Mouse (Mus musculus): Measurements from ENCODE around the gene Cd164l2. TPM values are rescaled to one million over a fixed set of nuclear protein-coding genes. Genes with fewer than 3 reads are reported as not detected.

Gene Cd164l2
- polyA plus RNA-seq, 1 experiment from 2014 or later = 0.13 TPM

- Histone ChIP-seq H3K9ac (ENCODE audit: low read depth, low read length) (no peak overlapping the region), H3K27me3 (ENCODE audit: control insufficient read depth, insufficient read depth, low read depth, low read length) (no peaks in the 10 kb centered on the region), H3K4me2 (ENCODE audit: low read depth, low read length) (no peak overlapping the region), H3K9me3 (replicated peaks; ENCODE audit: control insufficient read depth, low read length) (no peaks in the 10 kb centered on the region), H3K27ac (ENCODE audit: low read length) (peak overlapping the region; percentile 28; the same call in 1 of the 2 replicates), H3K4me1 (ENCODE audit: control insufficient read depth, low read depth, low read length) (peaks cover 17% of the 10 kb centered on the region), H3K36me3 (ENCODE audit: control insufficient read depth, insufficient read depth) (peaks cover 11% of the 10 kb centered on the region), H3K4me3 (ENCODE audit: low read depth, low read length) (no peak overlapping the region)
- 69% methylated on average over 19 of the region's 19 CpGs for WGBS (ENCODE audit: insufficient replicate concordance)
- ATAC-seq (ENCODE audit: low read depth) = no peak; the same call in 1 of the 2 replicates
Measured at GRCm38 (mm10) chr4:133198337-133199180, 13.4 kb upstream of the Cd164l2 start.

DNA sequence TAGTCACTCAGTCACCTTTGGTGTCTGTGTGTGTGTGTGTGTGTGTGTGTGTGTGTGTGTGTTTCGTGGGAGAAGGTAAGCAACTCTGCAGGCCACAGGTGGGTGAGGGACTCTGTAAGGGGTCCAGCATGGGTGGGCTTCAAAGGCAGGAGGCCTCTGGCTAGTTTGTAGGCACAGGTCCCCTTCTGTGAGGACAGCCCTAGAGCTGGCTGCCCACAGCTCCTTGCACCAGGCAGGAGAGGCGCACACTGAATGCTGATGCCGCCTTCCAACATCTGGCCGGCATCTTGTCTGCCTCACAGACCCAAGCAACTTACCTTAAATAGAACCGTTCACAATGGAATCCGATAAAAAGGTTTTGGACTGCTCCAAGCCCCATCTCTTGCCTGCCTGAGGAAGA lies 12.2 kb upstream of the Cd164l2 start:
- ATAC-seq (ENCODE audit: low read depth) = no peak
- Histone ChIP-seq H3K27ac (ENCODE audit: low read length) (no peak overlapping the region), H3K9ac (ENCODE audit: low read depth, low read length) (no peak overlapping the region), H3K9me3 (replicated peaks; ENCODE audit: control insufficient read depth, low read length) (no peaks in the 10 kb centered on the region), H3K4me1 (ENCODE audit: control insufficient read depth, low read depth, low read length) (peaks cover 17% of the 10 kb centered on the region), H3K4me3 (ENCODE audit: low read depth, low read length) (no peak overlapping the region), H3K36me3 (ENCODE audit: control insufficient read depth, insufficient read depth) (peaks cover 6% of the 10 kb centered on the region), H3K27me3 (ENCODE audit: control insufficient read depth, insufficient read depth, low read depth, low read length) (no peaks in the 10 kb centered on the region), H3K4me2 (ENCODE audit: low read depth, low read length) (no peak overlapping the region)
- 77% methylated on average over 6 of the region's 6 CpGs for WGBS (ENCODE audit: insufficient replicate concordance)

DNA sequence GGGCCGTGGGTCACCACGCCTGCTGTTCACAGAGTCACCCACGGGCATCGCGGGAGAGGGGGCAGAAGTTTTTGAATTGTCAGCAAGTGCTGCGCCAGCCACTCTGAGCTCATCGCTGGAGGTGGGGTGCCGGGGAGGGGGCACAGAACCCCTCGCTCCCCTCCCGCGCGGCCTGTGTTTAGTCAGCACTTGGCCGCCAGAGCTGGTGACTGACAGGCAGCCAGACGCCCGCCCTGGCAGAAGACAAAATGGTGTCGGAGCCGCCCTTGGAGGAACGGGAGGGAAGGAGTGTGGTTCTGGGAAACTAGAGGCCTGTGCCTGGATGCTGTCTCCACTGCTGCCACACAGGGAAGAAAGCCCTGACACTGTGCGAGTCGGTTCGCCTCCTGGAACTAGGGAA lies 11.6 kb upstream of the Cd164l2 start:
- H3K9ac ChIP-seq (ENCODE audit: low read depth, low read length) = no peak overlapping the region
- no peak for ATAC-seq (ENCODE audit: low read depth)
- H3K36me3 ChIP-seq (ENCODE audit: control insufficient read depth, insufficient read depth) = peaks cover 6% of the 10 kb centered on the region
- no peak overlapping the region for H3K4me2 ChIP-seq (ENCODE audit: low read depth, low read length)
- no peaks in the 10 kb centered on the region for H3K9me3 ChIP-seq (replicated peaks; ENCODE audit: control insufficient read depth, low read length)
- H3K4me3 ChIP-seq (ENCODE audit: low read depth, low read length) = no peak overlapping the region
- H3K27ac ChIP-seq (ENCODE audit: low read length) = no peak overlapping the region
- H3K4me1 ChIP-seq (ENCODE audit: control insufficient read depth, low read depth, low read length) = peaks cover 17% of the 10 kb centered on the region
- no peaks in the 10 kb centered on the region for H3K27me3 ChIP-seq (ENCODE audit: control insufficient read depth, insufficient read depth, low read depth, low read length)
- 70% methylated on average over 21 of the region's 21 CpGs for WGBS (ENCODE audit: insufficient replicate concordance)

DNA sequence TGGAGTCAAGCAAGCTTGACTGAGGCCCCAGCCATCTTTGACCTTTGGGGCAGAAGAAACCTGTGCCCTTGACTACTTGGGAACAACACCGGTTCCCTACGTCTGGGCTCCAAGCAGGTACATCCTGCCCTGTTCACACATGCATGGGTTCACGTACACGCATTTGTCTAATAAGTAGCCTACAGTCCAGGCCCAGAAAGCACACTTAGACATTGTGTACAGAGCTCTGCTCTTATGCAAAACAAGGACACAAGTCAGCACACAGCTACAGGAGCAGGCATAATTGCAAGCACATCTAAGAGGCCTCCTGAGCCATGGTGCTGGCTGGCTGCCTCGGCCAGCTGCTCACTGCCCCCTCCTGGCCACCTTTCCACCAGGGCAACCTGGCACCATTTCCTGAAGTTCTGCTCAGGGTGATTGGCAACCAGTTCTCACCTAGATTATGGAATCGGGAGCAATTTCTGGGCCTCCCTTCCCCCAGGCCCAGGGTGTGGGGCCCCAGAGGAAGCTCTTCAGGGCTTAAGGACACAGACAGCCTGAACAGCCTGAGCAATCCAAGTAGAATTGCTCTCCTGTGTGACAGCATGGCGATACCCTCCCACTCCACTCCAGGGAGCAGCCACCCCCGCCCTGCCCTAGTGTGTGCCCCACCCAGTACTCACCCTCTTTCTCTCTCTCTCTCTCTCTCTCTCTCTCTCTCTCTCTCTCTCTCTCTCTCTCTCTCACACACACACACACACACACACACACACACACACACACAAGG lies 10.7 kb upstream of the Cd164l2 start:
- Histone ChIP-seq H3K9me3 (replicated peaks; ENCODE audit: control insufficient read depth, low read length) (no peaks in the 10 kb centered on the region), H3K4me1 (ENCODE audit: control insufficient read depth, low read depth, low read length) (peaks cover 17% of the 10 kb centered on the region), H3K9ac (ENCODE audit: low read depth, low read length) (no peak overlapping the region), H3K27me3 (ENCODE audit: control insufficient read depth, insufficient read depth, low read depth, low read length) (no peaks in the 10 kb centered on the region), H3K36me3 (ENCODE audit: control insufficient read depth, insufficient read depth) (no peaks in the 10 kb centered on the region), H3K27ac (ENCODE audit: low read length) (0 out of 2 replicates have a peak overlapping the region, but pooled peaks have one; percentile 21), H3K4me2 (ENCODE audit: low read depth, low read length) (no peak overlapping the region), H3K4me3 (ENCODE audit: low read depth, low read length) (no peak overlapping the region)
- ATAC-seq (ENCODE audit: low read depth) = peak; percentile 15; the same call in 1 of the 2 replicates
- 60% methylated on average over 8 of the region's 8 CpGs for WGBS (ENCODE audit: insufficient replicate concordance)

DNA sequence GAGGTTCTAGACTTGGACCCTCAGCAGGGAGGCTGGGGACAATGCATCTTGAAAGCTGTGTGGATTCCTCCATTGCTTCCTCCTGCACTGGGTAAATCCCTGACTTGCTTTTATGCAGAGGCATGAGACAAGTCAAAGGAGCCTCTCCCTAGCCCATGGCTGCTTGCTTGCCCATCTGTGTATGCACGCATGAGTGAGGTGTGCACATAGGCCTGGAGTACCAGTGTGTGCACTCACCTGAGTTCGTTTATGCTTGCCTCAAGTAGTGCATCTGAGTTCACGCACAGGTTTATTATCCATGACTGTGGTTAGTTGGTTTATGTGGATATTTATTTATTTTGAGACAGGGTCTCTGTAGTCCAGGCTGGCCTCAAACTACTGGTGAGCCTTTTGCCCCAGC lies 9.7 kb upstream of the Cd164l2 start:
- no peak overlapping the region for H3K4me2 ChIP-seq (ENCODE audit: low read depth, low read length)
- 71% methylated on average over 3 of the region's 3 CpGs for WGBS (ENCODE audit: insufficient replicate concordance)
- no peaks in the 10 kb centered on the region for H3K36me3 ChIP-seq (ENCODE audit: control insufficient read depth, insufficient read depth)
- H3K4me3 ChIP-seq (ENCODE audit: low read depth, low read length) = no peak overlapping the region
- H3K4me1 ChIP-seq (ENCODE audit: control insufficient read depth, low read depth, low read length) = peaks cover 17% of the 10 kb centered on the region
- H3K9me3 ChIP-seq (replicated peaks; ENCODE audit: control insufficient read depth, low read length) = no peaks in the 10 kb centered on the region
- no peak overlapping the region for H3K9ac ChIP-seq (ENCODE audit: low read depth, low read length)
- H3K27me3 ChIP-seq (ENCODE audit: control insufficient read depth, insufficient read depth, low read depth, low read length) = no peaks in the 10 kb centered on the region
- ATAC-seq (ENCODE audit: low read depth) = no peak
- H3K27ac ChIP-seq (ENCODE audit: low read length) = no peak overlapping the region

GRCm38 (mm10) chr4:133203591-133203990 lies 8.3 kb upstream of the Cd164l2 start:
- no peak for ATAC-seq (ENCODE audit: low read depth)
- H3K9ac ChIP-seq (ENCODE audit: low read depth, low read length) = no peak overlapping the region
- no peak overlapping the region for H3K4me3 ChIP-seq (ENCODE audit: low read depth, low read length)
- peaks cover 10% of the 10 kb centered on the region for H3K4me1 ChIP-seq (ENCODE audit: control insufficient read depth, low read depth, low read length)
- WGBS (ENCODE audit: insufficient replicate concordance) = 59% methylated on average over 3 of the region's 3 CpGs
- no peak overlapping the region for H3K27ac ChIP-seq (ENCODE audit: low read length)
- no peak overlapping the region for H3K4me2 ChIP-seq (ENCODE audit: low read depth, low read length)
- H3K27me3 ChIP-seq (ENCODE audit: control insufficient read depth, insufficient read depth, low read depth, low read length) = no peaks in the 10 kb centered on the region
- no peaks in the 10 kb centered on the region for H3K36me3 ChIP-seq (ENCODE audit: control insufficient read depth, insufficient read depth)
- H3K9me3 ChIP-seq (replicated peaks; ENCODE audit: control insufficient read depth, low read length) = no peaks in the 10 kb centered on the region

- Histone ChIP-seq H3K4me1 (ENCODE audit: control insufficient read depth, low read depth, low read length) (peaks cover 7% of the 10 kb centered on the region), H3K9ac (ENCODE audit: low read depth, low read length) (no peak overlapping the region), H3K27ac (ENCODE audit: low read length) (no peak overlapping the region), H3K9me3 (replicated peaks; ENCODE audit: control insufficient read depth, low read length) (no peaks in the 10 kb centered on the region), H3K36me3 (ENCODE audit: control insufficient read depth, insufficient read depth) (no peaks in the 10 kb centered on the region), H3K4me3 (ENCODE audit: low read depth, low read length) (no peak overlapping the region), H3K27me3 (ENCODE audit: control insufficient read depth, insufficient read depth, low read depth, low read length) (no peaks in the 10 kb centered on the region; the same call in 1 of the 2 replicates), H3K4me2 (ENCODE audit: low read depth, low read length) (no peak overlapping the region)
- ATAC-seq (ENCODE audit: low read depth) = no peak
- WGBS (ENCODE audit: insufficient replicate concordance) = 62% methylated on average over 7 of the region's 7 CpGs
Measured at GRCm38 (mm10) chr4:133204379-133204778, 7.6 kb upstream of the Cd164l2 start.

DNA sequence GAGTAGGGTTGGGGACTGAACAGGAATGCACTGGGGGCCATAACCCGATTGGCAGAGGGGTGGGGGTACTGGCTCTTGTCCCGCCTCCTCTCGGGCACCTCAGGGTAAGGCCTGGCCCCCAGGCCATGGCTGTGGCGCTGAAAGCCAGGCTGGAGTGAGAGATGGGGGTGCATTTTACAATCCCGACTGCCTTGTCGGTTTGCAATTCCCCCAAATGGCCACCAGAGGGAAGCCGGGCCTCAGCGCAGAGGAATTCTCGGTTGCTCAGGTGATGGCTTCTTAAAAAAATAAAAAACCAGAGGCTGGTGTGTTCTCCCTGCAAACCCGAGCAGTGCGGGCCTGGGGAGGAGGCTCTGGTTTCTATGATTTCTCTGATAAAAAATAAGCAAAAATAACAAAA lies 2.6 kb upstream of the Cd164l2 start:
- H3K27me3 ChIP-seq (ENCODE audit: control insufficient read depth, insufficient read depth, low read depth, low read length) = peaks cover 45% of the 10 kb centered on the region

More for the DNA sequence above, 2.6 kb upstream of the Cd164l2 start:
- Histone ChIP-seq H3K9ac (ENCODE audit: low read depth, low read length) (no peak overlapping the region), H3K4me1 (ENCODE audit: control insufficient read depth, low read depth, low read length) (peaks cover 15% of the 10 kb centered on the region), H3K4me2 (ENCODE audit: low read depth, low read length) (no peak overlapping the region), H3K27ac (ENCODE audit: low read length) (no peak overlapping the region), H3K36me3 (ENCODE audit: control insufficient read depth, insufficient read depth) (no peaks in the 10 kb centered on the region), H3K9me3 (replicated peaks; ENCODE audit: control insufficient read depth, low read length) (no peaks in the 10 kb centered on the region), H3K4me3 (ENCODE audit: low read depth, low read length) (no peak overlapping the region)
- no peak for ATAC-seq (ENCODE audit: low read depth)
- 2% methylated on average over 11 of the region's 11 CpGs for WGBS (ENCODE audit: insufficient replicate concordance)

Data from liver, embryonic 16.5 days (tissue).